Mouse (Mus musculus): ENCODE data around the gene Dpm2. TPM values are rescaled to one million over a fixed set of nuclear protein-coding genes. Genes with fewer than 3 reads are reported as not detected.

Gene Dpm2
- polyA plus RNA-seq, 1 experiment from 2014 or later, result 101 TPM

DNA sequence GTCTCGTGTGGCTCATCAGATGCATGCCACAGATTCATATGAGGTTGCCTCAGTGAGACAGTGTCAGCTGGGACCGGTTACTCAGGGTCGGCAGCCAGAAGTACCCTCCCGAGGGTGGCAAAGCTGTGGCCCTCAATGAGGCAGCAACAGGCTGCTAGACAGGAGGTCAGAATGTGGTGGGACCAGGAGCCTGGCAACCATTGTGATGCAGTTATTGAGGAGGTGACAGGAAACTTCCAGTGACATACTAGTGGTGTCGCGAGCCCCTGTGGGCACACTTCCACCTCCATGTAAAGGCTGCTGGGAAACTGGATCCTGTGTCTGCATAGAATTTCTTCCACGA lies 50.8 kb downstream of the Dpm2 start, which contains the start of gene Ak1:
Ak1 (plus strand) TSS at position 242 of the 343 bp plus-strand sequence.
- Histone ChIP-seq H3K9me3 (no peaks in the 10 kb centered on the region), H3K36me3 (peaks cover 11% of the 10 kb centered on the region), H3K4me1 (peaks cover 66% of the 10 kb centered on the region), H3K27ac (peak within 1 kb of the TSS; percentile 89), H3K9ac (no peak within 1 kb of the TSS), H3K4me2 (peak within 1 kb of the TSS; percentile 17), H3K4me3 (no peak within 1 kb of the TSS), H3K27me3 (no peaks in the 10 kb centered on the region)
- 0 out of 2 replicates have a peak, but pooled peaks have one; percentile 3 for ATAC-seq (ENCODE audit: borderline replicate concordance, extremely low read depth, low FRiP score, low TSS enrichment)
- WGBS, result 7% methylated on average over 7 of the region's 7 CpGs

Other genes starting within 250 kb of the Dpm2 start
- gene Ciz1, start 218.5 kb upstream of the Dpm2 start, polyA plus RNA-seq (2015; fragmentation: Nextera tagmentation; extraction: Ambion mirVana), result 47.0 and 47.7 TPM in 2 replicates
- gene Dnm1, start 217.5 kb upstream of the Dpm2 start, polyA plus RNA-seq (2015; fragmentation: Nextera tagmentation; extraction: Ambion mirVana), result 7.0 and 7.6 TPM in 2 replicates
- gene 1110008P14Rik, start 188.9 kb upstream of the Dpm2 start, polyA plus RNA-seq (2015; fragmentation: Nextera tagmentation; extraction: Ambion mirVana), result 32.3 and 33.5 TPM in 2 replicates
- gene Lcn2, start 182.6 kb upstream of the Dpm2 start, polyA plus RNA-seq (2015; fragmentation: Nextera tagmentation; extraction: Ambion mirVana), result 2.2 TPM in 2 replicates
- 22.6 and 25.4 TPM in 2 replicates for gene Ptges2, start 175.0 kb upstream of the Dpm2 start, polyA plus RNA-seq (2015; fragmentation: Nextera tagmentation; extraction: Ambion mirVana)
- 6.6 and 7.1 TPM in 2 replicates for gene Naif1, start 120.4 kb upstream of the Dpm2 start, polyA plus RNA-seq (2015; fragmentation: Nextera tagmentation; extraction: Ambion mirVana)
- 19.6 and 21.5 TPM in 2 replicates for gene Slc25a25, start 119.4 kb upstream of the Dpm2 start, polyA plus RNA-seq (2015; fragmentation: Nextera tagmentation; extraction: Ambion mirVana)
- gene Fam102a, start 35.5 kb upstream of the Dpm2 start, polyA plus RNA-seq (2015; fragmentation: Nextera tagmentation; extraction: Ambion mirVana), result 12.3 and 12.6 TPM in 2 replicates
- 0.30 and 0.39 TPM in 2 replicates for gene Pip5kl1, start 3.9 kb downstream of the Dpm2 start, polyA plus RNA-seq (2015; fragmentation: Nextera tagmentation; extraction: Ambion mirVana)
- gene 9430097D07Rik, start 4.8 kb downstream of the Dpm2 start, polyA plus RNA-seq (2015; fragmentation: Nextera tagmentation; extraction: Ambion mirVana), result 0.29 TPM in 1 of 2 replicates, not detected in the other
- gene St6galnac4, start 16.2 kb downstream of the Dpm2 start, polyA plus RNA-seq (2015; fragmentation: Nextera tagmentation; extraction: Ambion mirVana), result 25.9 and 26.1 TPM in 2 replicates
- gene St6galnac6, start 28.9 kb downstream of the Dpm2 start, polyA plus RNA-seq (2015; fragmentation: Nextera tagmentation; extraction: Ambion mirVana), result 25.0 and 26.2 TPM in 2 replicates
- gene Ak1, start 50.9 kb downstream of the Dpm2 start, polyA plus RNA-seq (2015; fragmentation: Nextera tagmentation; extraction: Ambion mirVana), result 53.6 and 60.6 TPM in 2 replicates
- gene Eng, start 75.7 kb downstream of the Dpm2 start, polyA plus RNA-seq (2015; fragmentation: Nextera tagmentation; extraction: Ambion mirVana), result 102 and 107 TPM in 2 replicates
- gene Fpgs, start 133.3 kb downstream of the Dpm2 start, polyA plus RNA-seq (2015; fragmentation: Nextera tagmentation; extraction: Ambion mirVana), result 27.9 and 28.6 TPM in 2 replicates
- gene Cdk9, start 142.2 kb downstream of the Dpm2 start, polyA plus RNA-seq (2015; fragmentation: Nextera tagmentation; extraction: Ambion mirVana), result 89.6 and 98.7 TPM in 2 replicates
- gene Sh2d3c, start 150.2 kb downstream of the Dpm2 start, polyA plus RNA-seq (2015; fragmentation: Nextera tagmentation; extraction: Ambion mirVana), result 40.5 and 41.4 TPM in 2 replicates
- 0.24 and 0.25 TPM in 2 replicates for gene 6330409D20Rik, start 170.2 kb downstream of the Dpm2 start, polyA plus RNA-seq (2015; fragmentation: Nextera tagmentation; extraction: Ambion mirVana)
- 63.9 and 65.6 TPM in 2 replicates for gene Tor2a, start 186.4 kb downstream of the Dpm2 start, polyA plus RNA-seq (2015; fragmentation: Nextera tagmentation; extraction: Ambion mirVana)
- 0.43 and 0.69 TPM in 2 replicates for gene Ttc16, start 204.8 kb downstream of the Dpm2 start, polyA plus RNA-seq (2015; fragmentation: Nextera tagmentation; extraction: Ambion mirVana)
- 4.9 and 5.4 TPM in 2 replicates for gene Ptrh1, start 204.9 kb downstream of the Dpm2 start, polyA plus RNA-seq (2015; fragmentation: Nextera tagmentation; extraction: Ambion mirVana)
- 1.1 and 1.3 TPM in 2 replicates for gene Cfap157, start 213.6 kb downstream of the Dpm2 start, polyA plus RNA-seq (2015; fragmentation: Nextera tagmentation; extraction: Ambion mirVana)

Measured in lung, embryonic 15.5 days (tissue).